Mouse (Mus musculus): ENCODE data around the gene Zfp91. TPM values are rescaled to one million over a fixed set of nuclear protein-coding genes. Genes with fewer than 3 reads are reported as not detected.
A peak's percentile ranks its signal among the peaks of the same experiment; 100 is the strongest.

Gene Zfp91
- polyA plus RNA-seq, 1 experiment from 2014 or later: 11.7 TPM

DNA sequence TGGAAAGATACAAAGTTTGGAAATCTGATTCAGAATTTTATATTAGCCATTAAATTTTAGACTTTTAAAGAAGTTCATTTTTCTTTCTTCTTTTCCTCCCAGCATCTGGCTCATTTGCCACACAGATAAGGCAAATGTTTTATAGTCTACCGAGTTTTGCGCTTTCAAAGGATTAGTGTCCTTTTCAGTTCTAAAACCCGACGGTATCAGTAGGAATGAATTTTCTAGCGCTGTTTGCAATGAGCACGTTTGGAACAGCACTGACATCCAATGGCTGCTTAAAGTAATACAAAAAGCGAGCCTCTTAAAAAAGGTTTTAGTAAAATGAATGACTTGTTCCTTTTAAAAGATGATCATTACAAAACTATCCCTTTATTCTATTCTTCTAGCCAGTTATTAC is 1.1 kb upstream of the Zfp91 start:
- H3K4me2 ChIP-seq (ENCODE audit: low read depth, low read length): peak overlapping the region; percentile 73
- no peaks in the 10 kb centered on the region for H3K27me3 ChIP-seq (ENCODE audit: control insufficient read depth, insufficient read depth, low read length)
- peak overlapping the region; percentile 39 for H3K9ac ChIP-seq (replicated peaks; ENCODE audit: low read depth, low read length)
- WGBS: under 1% methylated on average over 7 of the region's 7 CpGs
- H3K4me3 ChIP-seq (ENCODE audit: low read depth, low read length): peak overlapping the region; percentile 88
- H3K27ac ChIP-seq (ENCODE audit: low read depth, low read length): peak overlapping the region; percentile 99
- ATAC-seq (ENCODE audit: low read depth): no peak
- no peaks in the 10 kb centered on the region for H3K9me3 ChIP-seq (ENCODE audit: control insufficient read depth, low read length)
- peaks cover 10% of the 10 kb centered on the region; the same call in 1 of the 2 replicates for H3K4me1 ChIP-seq (ENCODE audit: control insufficient read depth, insufficient read depth, low read length)
- no peaks in the 10 kb centered on the region for H3K36me3 ChIP-seq (ENCODE audit: control insufficient read depth, insufficient read depth, low read length)

DNA sequence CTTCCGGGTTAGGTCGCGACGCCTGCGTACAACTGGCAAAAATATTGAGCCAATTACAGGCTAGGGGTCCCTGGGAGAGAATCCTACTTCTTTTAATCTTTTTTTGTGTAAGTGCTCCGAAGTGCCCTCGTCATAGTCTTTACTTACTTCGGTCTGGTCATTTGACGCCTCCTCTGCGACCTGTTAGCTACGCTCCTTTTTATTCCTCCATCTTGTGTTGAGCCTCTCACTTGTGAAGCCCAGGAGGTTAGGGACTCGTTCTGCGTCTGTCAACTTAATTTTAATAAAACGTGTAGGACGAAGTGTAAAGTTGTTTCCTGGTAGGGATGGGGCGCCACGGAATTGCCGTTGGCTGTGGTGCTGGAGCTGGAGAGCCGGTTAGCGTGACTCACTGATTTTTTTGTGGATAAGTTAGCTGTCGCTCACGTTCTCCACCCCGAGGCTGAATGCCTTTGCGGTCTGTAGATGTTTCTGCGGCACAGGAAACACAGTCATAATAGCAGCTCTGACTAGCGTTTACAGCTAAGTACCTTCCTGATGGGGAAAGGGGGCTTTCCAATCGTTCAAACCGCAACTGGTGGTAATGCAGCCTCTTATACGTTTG is 504 bp upstream of the Zfp91 start:
- ATAC-seq (ENCODE audit: low read depth): peak; percentile 7
- no peaks in the 10 kb centered on the region for H3K9me3 ChIP-seq (ENCODE audit: control insufficient read depth, low read length)
- H3K27me3 ChIP-seq (ENCODE audit: control insufficient read depth, insufficient read depth, low read length): no peaks in the 10 kb centered on the region
- H3K4me2 ChIP-seq (ENCODE audit: low read depth, low read length): peak overlapping the region; percentile 73
- H3K9ac ChIP-seq (replicated peaks; ENCODE audit: low read depth, low read length): peak overlapping the region; percentile 39
- H3K36me3 ChIP-seq (ENCODE audit: control insufficient read depth, insufficient read depth, low read length): no peaks in the 10 kb centered on the region
- H3K4me3 ChIP-seq (ENCODE audit: low read depth, low read length): peak overlapping the region; percentile 88
- peak overlapping the region; percentile 99 for H3K27ac ChIP-seq (ENCODE audit: low read depth, low read length)
- peaks cover 10% of the 10 kb centered on the region; the same call in 1 of the 2 replicates for H3K4me1 ChIP-seq (ENCODE audit: control insufficient read depth, insufficient read depth, low read length)
- WGBS: under 1% methylated on average over 29 of the region's 29 CpGs

DNA sequence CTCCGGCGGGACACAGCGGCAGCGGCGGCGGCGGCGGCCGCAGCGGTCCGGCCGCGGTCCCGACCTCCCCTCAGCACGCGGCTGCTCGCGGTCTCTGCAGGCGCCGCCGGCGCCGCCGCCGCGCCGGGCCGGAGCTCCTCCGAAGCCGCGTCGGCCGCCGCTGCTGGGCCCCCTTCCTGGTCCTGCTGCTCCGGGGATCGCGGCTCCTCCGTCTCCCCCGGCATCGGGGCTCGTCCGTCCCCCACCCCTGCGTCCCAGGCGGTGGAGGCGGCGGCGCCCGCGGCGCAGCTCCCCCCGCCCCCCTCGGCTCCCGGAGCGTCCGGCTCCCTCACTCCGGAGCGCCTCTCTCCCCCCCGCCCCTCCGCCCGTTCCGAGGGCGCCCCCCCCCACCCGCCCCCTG is 816 bp downstream of the Zfp91 start:
- peak; percentile 50 for ATAC-seq (ENCODE audit: low read depth)
- H3K27me3 ChIP-seq (ENCODE audit: control insufficient read depth, insufficient read depth, low read length): no peaks in the 10 kb centered on the region

DNA sequence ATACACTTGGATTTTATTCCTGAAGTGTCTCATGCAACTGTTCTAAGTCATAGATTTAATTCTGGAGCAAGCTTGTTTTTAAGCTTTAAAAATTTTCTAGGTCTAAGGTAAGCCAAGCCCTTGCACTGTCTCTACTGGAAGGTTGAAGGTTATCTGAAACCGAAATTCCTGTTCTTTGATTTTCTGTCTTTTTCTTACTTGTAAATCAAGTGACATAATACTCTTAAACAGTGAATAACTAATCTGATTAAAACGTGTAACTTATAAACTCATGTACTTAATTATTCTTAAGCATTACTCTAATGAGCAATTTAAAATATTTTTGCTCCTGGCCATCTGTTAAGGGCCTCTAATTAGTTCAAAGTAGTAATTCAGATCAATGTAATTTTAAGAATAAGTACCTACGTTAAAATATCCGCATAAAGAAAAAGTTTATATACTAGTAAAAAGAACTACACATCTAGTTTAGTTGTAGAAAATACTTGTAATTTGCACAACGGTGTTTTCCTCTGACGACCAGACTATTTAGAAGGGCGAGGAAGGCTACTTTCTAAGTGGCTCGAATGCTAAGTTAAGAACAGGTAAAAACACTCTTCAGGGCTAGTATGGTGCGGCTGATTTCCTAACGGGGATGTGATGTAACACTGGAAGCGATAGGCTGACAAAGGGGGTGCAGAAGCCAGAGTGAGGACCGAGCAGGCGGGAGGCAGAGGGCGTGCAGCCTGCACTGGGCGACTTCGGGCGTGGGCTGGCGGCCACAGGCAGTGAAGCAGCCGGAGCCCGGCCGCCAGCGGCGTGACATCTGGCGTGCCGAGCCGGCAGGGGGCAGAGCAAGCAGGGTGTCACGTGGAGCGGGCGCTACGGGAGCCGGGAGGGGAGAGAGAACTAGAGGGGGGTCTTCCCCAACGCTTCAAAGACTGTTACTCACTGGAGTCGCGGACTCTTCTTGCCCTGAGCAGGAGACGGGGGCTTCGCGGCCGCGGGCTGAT is 1.6 kb downstream of the Zfp91 start:
- H3K4me3 ChIP-seq (ENCODE audit: low read depth, low read length): peak overlapping the region; percentile 88
- H3K27ac ChIP-seq (ENCODE audit: low read depth, low read length): peak overlapping the region; percentile 99
- no peaks in the 10 kb centered on the region for H3K9me3 ChIP-seq (ENCODE audit: control insufficient read depth, low read length)
- H3K4me1 ChIP-seq (ENCODE audit: control insufficient read depth, insufficient read depth, low read length): peaks cover 10% of the 10 kb centered on the region; the same call in 1 of the 2 replicates
- 2% methylated on average over 35 of the region's 39 CpGs for WGBS
- peak; percentile 72 for ATAC-seq (ENCODE audit: low read depth)
- H3K4me2 ChIP-seq (ENCODE audit: low read depth, low read length): peak overlapping the region; percentile 56
- H3K9ac ChIP-seq (replicated peaks; ENCODE audit: low read depth, low read length): peak overlapping the region; percentile 96
- H3K36me3 ChIP-seq (ENCODE audit: control insufficient read depth, insufficient read depth, low read length): no peaks in the 10 kb centered on the region
- H3K27me3 ChIP-seq (ENCODE audit: control insufficient read depth, insufficient read depth, low read length): no peaks in the 10 kb centered on the region

More for the DNA sequence above, 816 bp downstream of the Zfp91 start:
- Histone ChIP-seq H3K9ac (replicated peaks; ENCODE audit: low read depth, low read length) (peak overlapping the region; percentile 96), H3K4me2 (ENCODE audit: low read depth, low read length) (peak overlapping the region; percentile 56; the same call in 1 of the 2 replicates), H3K4me1 (ENCODE audit: control insufficient read depth, insufficient read depth, low read length) (peaks cover 10% of the 10 kb centered on the region; the same call in 1 of the 2 replicates), H3K27ac (ENCODE audit: low read depth, low read length) (peak overlapping the region; percentile 99), H3K9me3 (ENCODE audit: control insufficient read depth, low read length) (no peaks in the 10 kb centered on the region), H3K36me3 (ENCODE audit: control insufficient read depth, insufficient read depth, low read length) (no peaks in the 10 kb centered on the region), H3K4me3 (ENCODE audit: low read depth, low read length) (peak overlapping the region; percentile 88)
- WGBS: under 1% methylated on average over 28 of the region's 63 CpGs

DNA sequence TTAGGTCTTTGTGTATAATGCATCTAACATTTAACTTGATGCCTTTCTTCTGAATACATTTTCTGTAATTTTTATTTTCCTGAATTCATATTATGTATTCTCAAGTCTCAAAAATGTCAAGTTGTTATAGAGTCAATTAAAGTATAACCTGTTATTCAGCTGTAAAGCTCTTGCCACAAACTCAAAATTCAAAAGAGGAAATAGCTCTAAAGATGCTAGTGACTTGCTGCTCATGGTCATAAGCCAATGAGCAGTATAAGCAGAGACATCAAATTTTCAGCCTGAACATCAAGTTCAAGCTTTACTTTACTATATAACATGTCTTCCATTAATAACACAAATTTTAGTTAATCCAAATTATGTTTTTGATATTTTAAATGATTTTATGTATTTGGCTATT is 3.6 kb downstream of the Zfp91 start:
- no peak for ATAC-seq (ENCODE audit: low read depth)
- no peak overlapping the region for H3K9ac ChIP-seq (replicated peaks; ENCODE audit: low read depth, low read length)
- no peak overlapping the region for H3K4me2 ChIP-seq (ENCODE audit: low read depth, low read length)
- no peaks in the 10 kb centered on the region for H3K36me3 ChIP-seq (ENCODE audit: control insufficient read depth, insufficient read depth, low read length)
- no peaks in the 10 kb centered on the region for H3K9me3 ChIP-seq (ENCODE audit: control insufficient read depth, low read length)
- no peaks in the 10 kb centered on the region for H3K27me3 ChIP-seq (ENCODE audit: control insufficient read depth, insufficient read depth, low read length)
- no peak overlapping the region for H3K27ac ChIP-seq (ENCODE audit: low read depth, low read length)
- H3K4me3 ChIP-seq (ENCODE audit: low read depth, low read length): no peak overlapping the region
- peaks cover 10% of the 10 kb centered on the region; the same call in 1 of the 2 replicates for H3K4me1 ChIP-seq (ENCODE audit: control insufficient read depth, insufficient read depth, low read length)

DNA sequence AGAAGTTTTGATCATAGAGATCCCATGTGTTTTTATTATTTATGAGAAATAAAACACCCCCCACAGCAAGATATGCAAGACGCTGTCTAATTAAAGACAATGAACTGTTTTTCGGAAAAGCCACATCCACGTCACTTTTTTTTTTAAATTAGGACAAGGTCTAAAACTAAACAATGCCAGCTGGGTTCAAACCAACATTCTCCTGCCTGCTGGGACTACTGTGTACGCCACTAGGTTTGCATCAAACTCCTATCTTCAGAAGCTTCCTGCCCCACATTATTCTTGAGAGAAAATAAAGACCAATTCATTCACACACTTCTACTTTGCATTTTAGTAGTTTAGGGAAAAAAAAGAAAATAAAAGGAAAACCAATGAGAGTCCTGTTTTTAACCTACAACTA is 8.2 kb downstream of the Zfp91 start:
- Histone ChIP-seq H3K9me3 (ENCODE audit: control insufficient read depth, low read length) (no peaks in the 10 kb centered on the region), H3K9ac (replicated peaks; ENCODE audit: low read depth, low read length) (no peak overlapping the region), H3K27me3 (ENCODE audit: control insufficient read depth, insufficient read depth, low read length) (no peaks in the 10 kb centered on the region), H3K36me3 (ENCODE audit: control insufficient read depth, insufficient read depth, low read length) (no peaks in the 10 kb centered on the region), H3K4me2 (ENCODE audit: low read depth, low read length) (no peak overlapping the region), H3K27ac (ENCODE audit: low read depth, low read length) (no peak overlapping the region), H3K4me3 (ENCODE audit: low read depth, low read length) (no peak overlapping the region), H3K4me1 (ENCODE audit: control insufficient read depth, insufficient read depth, low read length) (no peaks in the 10 kb centered on the region)
- WGBS: 71% methylated on average over 4 of the region's 4 CpGs
- no peak for ATAC-seq (ENCODE audit: low read depth)

DNA sequence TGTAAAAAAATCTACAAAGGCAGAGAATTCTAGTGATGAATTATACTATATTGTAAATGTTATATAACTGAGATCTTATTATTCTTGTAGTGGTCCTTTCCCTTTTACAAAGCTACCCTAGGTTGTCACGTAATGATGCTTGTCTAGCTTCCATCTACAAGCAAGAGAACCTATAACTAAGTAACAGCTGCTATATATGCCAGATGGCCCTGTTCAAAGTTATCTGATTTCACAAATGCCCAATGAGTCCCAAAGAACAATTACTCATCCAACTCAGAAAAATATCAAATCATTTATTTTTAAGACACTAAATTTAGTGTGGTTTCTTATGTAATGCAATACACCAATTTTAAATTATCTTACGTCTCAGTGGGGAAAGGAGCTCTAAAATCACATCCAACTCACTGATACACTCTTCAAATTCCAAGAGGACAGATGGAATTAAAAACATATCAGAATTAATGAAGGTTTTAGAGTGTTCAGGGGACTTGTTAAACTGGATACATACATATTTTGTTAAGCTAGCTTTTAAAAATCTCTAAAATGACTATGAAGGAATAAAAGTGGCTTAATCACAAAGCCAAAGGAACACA is 9.0 kb downstream of the Zfp91 start:
- no peak for ATAC-seq (ENCODE audit: low read depth)
- no peaks in the 10 kb centered on the region for H3K4me1 ChIP-seq (ENCODE audit: control insufficient read depth, insufficient read depth, low read length)
- no peak overlapping the region for H3K4me2 ChIP-seq (ENCODE audit: low read depth, low read length)
- no peak overlapping the region for H3K27ac ChIP-seq (ENCODE audit: low read depth, low read length)
- H3K9ac ChIP-seq (replicated peaks; ENCODE audit: low read depth, low read length): no peak overlapping the region
- no peak overlapping the region for H3K4me3 ChIP-seq (ENCODE audit: low read depth, low read length)
- no peaks in the 10 kb centered on the region for H3K27me3 ChIP-seq (ENCODE audit: control insufficient read depth, insufficient read depth, low read length)
- WGBS: 69% methylated on average over 2 of the region's 2 CpGs
- H3K9me3 ChIP-seq (ENCODE audit: control insufficient read depth, low read length): no peaks in the 10 kb centered on the region
- H3K36me3 ChIP-seq (ENCODE audit: control insufficient read depth, insufficient read depth, low read length): no peaks in the 10 kb centered on the region

DNA sequence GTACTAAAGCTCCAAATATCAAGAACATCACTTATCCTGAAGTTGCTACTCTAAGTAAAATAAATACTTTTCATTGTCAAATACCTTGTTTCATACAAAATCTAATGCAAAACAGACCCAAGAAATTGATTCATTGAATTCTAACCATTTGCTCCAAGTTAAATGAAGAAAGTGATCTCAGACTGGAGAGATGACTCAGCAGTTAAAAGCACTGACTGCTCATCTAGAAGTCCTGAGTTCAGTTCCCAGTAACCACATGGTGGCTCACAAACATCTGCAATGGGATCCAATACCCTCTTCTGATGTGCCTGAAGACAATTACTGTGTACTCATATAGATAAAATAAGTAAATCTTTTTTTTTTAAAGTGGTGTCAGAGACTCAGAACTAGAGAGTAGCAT is 15.5 kb downstream of the Zfp91 start:
- no peak for ATAC-seq (ENCODE audit: low read depth)
- Histone ChIP-seq H3K27ac (ENCODE audit: low read depth, low read length) (no peak overlapping the region), H3K36me3 (ENCODE audit: control insufficient read depth, insufficient read depth, low read length) (peaks cover 16% of the 10 kb centered on the region), H3K4me1 (ENCODE audit: control insufficient read depth, insufficient read depth, low read length) (no peaks in the 10 kb centered on the region), H3K4me2 (ENCODE audit: low read depth, low read length) (no peak overlapping the region), H3K4me3 (ENCODE audit: low read depth, low read length) (no peak overlapping the region), H3K27me3 (ENCODE audit: control insufficient read depth, insufficient read depth, low read length) (no peaks in the 10 kb centered on the region), H3K9ac (replicated peaks; ENCODE audit: low read depth, low read length) (no peak overlapping the region), H3K9me3 (ENCODE audit: control insufficient read depth, low read length) (no peaks in the 10 kb centered on the region)

DNA sequence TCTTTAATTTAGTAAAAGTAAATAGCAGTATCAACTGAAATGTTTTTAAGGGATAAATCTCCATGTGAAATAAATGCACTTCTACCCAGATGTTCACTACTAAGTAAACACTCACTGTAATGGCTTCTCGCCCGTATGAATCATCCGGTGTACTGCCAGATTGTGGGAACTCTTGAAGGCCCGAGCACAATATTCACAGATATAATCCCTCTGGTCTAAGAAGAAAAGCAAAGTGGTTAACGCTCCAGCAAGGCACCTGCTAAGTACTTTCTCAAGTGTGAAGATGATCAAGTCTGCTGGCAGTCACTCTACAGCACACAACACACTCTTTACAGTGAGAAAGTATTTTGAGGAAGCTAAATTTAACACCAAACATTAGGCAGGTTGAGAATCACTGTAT is 25.0 kb downstream of the Zfp91 start:
- no peak overlapping the region for H3K4me2 ChIP-seq (ENCODE audit: low read depth, low read length)
- H3K9me3 ChIP-seq (ENCODE audit: control insufficient read depth, low read length): no peaks in the 10 kb centered on the region
- H3K9ac ChIP-seq (replicated peaks; ENCODE audit: low read depth, low read length): no peak overlapping the region
- H3K27me3 ChIP-seq (ENCODE audit: control insufficient read depth, insufficient read depth, low read length): no peaks in the 10 kb centered on the region
- H3K27ac ChIP-seq (ENCODE audit: low read depth, low read length): no peak overlapping the region
- H3K4me1 ChIP-seq (ENCODE audit: control insufficient read depth, insufficient read depth, low read length): no peaks in the 10 kb centered on the region
- no peak overlapping the region for H3K4me3 ChIP-seq (ENCODE audit: low read depth, low read length)
- no peak for ATAC-seq (ENCODE audit: low read depth)
- 92% methylated on average over 5 of the region's 5 CpGs for WGBS
- peaks cover 36% of the 10 kb centered on the region for H3K36me3 ChIP-seq (ENCODE audit: control insufficient read depth, insufficient read depth, low read length)

All from neural tube, embryonic 14.5 days (tissue).